Mouse (Mus musculus) c-Kit-positive CD71-positive TER-119-positive erythroid progenitor cells, embryonic 14.5 days (primary cell): ENCODE data around the gene Lrg1.
A peak's percentile ranks its signal among the peaks of the same experiment; 100 is the strongest.
"Not testable (repeated sequence)": the region's sequence is repeated elsewhere in the genome, so short reads cannot be mapped to it uniquely, and the experiment has no call there.

Experiments
- DNase-seq: peaks from one replicate; pipeline ENCODE4 v3.0.0-alpha.2; 2013; ENCODE audit warnings: low spot score

The Lrg1 gene

GRCm38 (mm10) chr17:56108334-56109044 lies 13.3 kb downstream of the Lrg1 start:
- no peak for DNase-seq

- DNase-seq: no peak
These were observed 14.1 kb downstream of the Lrg1 start for GRCm38 (mm10) chr17:56107736-56108135.

- DNase-seq: no peak
These were observed 14.8 kb downstream of the Lrg1 start for GRCm38 (mm10) chr17:56106981-56107380.

- DNase-seq: not testable (repeated sequence)
These were observed 15.4 kb downstream of the Lrg1 start for GRCm38 (mm10) chr17:56106436-56106835.

- DNase-seq: not testable (repeated sequence)
These were observed 17.0 kb downstream of the Lrg1 start for GRCm38 (mm10) chr17:56104821-56105220.

DNA sequence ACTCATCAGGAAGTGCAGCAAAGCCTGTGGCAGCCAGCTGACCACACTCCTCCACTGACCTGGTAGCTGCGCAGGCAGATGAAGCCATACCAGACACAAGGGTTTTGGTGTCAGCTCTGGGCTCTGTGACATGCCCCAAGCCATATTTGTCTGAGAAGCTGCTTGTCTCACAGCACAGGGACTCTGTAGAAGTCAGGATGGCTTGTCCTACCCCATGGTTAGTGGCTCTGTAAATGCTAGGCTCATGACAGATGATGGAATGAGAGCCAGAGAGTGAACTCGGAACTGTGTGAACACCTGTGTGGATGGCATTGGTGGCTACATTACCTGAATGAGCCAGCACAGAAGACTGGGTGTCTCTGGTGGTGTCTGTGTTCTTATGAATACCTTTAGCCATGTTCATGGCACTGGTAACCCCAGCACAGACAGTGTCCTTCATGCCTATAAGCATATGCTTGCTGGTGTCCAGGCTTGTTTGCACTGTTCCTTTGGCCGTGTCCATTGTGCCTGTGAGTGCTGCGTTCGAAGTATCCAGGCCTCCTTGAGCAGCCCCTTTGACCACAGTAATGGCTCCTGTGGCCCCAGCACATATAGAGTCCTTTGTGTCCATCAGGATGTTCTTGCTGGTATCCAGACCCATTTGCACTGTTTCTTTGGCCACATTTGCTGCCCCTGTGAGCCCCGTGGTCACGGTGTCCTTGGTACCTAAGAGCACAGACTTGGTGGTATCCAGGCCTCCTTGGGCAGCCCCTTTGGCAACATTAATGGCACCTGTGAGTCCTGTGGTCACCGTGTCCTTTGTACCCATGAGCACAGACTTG lies 18.1 kb downstream of the Lrg1 start:
- DNase-seq: no peak

GRCm38 (mm10) chr17:56102927-56103326 lies 18.9 kb downstream of the Lrg1 start:
- no peak for DNase-seq

DNA sequence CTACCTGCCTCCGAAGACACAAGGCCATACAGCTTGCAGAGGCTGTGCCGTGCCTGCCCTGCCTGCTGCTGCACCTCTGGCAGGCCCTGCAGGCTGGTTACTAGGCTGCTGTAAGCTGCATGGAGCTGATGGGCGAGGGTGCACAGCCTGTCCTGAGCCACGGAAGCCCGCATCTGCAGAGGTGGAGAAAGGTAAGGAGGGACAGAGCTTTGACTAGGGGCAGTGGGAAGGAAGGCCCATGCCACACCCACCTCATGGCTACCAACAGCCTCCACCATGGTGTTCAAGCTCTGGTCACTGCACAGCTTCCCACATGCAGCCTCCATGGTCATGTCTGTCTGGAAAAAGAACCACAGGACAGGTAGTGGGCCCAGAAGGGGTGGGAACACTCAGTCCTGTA lies 19.6 kb downstream of the Lrg1 start:
- DNase-seq: no peak

DNA sequence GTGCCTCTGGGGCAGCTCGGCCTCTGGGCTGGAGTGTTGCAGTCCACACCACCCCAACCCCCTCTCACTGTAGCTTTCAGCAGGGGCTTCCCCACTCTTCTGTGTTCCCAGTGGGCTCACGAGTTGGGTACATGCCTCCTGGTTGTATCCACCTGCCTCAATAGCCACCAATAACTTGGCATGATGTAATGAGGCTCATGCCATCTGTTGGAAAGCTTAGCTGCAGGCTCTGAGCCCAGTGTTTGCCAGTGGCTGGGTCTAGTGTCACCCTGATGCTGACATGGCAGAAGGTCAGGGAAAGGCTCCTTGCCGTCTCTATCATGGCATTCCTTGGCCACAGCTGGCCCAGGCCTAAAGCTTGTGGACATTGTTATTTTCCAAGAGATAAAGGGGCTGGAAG lies 21.0 kb downstream of the Lrg1 start:
- DNase-seq: no peak

GRCm38 (mm10) chr17:56098711-56099572 lies 22.9 kb downstream of the Lrg1 start:
- no peak for DNase-seq

GRCm38 (mm10) chr17:56098180-56098579 lies 23.6 kb downstream of the Lrg1 start:
- DNase-seq: no peak

DNA sequence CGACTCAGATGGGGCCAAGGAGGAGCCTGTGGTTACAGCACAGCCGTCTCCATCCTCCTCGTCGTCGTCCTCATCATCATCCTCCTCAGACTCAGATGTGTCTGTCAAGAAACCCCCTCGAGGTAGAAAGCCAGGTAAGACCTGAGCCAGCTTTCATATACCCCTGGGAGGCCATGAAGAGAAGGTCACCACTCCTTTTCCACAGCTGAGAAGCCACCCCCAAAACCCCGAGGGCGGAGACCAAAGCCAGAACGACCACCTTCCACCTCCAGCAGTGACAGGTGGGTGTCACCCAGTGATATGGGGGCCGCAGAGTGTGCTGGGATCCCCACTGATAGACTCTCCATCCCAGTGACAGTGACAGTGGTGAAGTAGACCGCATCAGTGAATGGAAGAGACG lies 24.9 kb downstream of the Lrg1 start:
- DNase-seq: no peak

DNA sequence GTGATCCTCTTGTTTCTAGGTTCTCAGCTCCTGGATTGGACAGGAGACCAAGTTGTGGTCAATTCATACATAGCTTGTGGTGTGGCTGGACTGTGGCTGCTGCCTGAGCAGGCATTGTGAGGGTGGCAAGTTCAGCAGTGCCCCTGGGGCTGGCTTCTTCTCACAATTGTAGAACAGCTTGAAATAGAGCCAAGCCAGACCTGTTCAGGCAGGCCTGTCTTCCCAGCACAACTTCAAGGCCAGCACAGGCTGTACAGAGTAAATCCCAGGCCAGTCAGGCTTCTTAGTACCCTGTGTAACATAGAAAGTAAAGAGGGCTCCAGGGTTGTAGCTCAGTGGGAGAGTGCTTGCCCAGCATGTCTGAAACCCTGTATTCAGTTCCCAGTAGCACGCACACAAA lies 29.0 kb downstream of the Lrg1 start:
- no peak for DNase-seq

GRCm38 (mm10) chr17:56092312-56092711 lies 29.5 kb downstream of the Lrg1 start:
- DNase-seq: no peak

GRCm38 (mm10) chr17:56080781-56081585 lies 40.8 kb downstream of the Lrg1 start:
- no peak for DNase-seq

- DNase-seq: no peak
These were observed 41.9 kb downstream of the Lrg1 start for GRCm38 (mm10) chr17:56079921-56080320.

DNA sequence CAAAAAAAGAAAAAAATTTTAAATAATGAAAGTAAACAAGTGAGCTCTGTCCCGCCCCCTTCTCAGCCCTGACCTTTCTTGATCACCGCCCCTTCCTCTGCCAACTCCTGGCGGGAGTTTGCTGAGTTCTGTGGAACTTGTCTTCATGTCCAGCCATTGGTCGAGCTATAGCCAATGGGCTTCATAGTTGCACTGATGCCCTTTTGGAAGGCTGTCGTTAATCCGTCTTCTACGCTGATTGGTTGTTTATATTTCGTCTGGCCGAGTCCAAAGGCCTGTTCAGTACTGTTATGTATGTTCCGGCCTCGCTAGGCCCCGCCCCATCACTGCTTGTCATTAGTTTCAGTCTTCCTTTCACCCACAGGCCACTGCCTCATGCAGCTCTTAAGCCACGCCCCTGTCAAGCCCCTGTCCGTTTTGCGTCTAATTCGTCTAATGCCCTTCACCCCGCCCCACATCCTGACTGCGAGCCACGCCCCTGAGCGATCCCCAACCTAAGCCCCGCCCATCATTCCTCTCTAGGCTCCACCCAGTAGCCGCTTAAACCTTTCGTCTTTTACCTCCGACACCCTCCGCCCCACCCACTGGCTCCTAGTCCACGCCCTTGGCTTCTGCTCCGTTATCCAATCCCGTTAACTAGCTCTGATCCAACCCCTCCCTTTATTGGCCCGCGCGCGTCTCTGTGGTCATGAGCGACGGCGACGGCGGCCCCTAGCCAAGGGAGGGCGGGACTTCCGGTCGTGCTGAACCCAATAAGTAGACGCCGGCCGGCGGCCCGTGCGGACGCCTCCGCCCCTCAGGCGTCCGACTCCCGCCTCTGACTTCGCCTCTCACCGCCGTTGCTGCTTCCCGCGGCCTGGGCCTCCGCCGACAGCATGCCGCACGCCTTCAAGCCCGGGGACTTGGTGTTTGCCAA lies 42.7 kb downstream of the Lrg1 start, which contains the start of gene Hdgfl2:
Gene Hdgfl2, plus strand, starts transcription at position 755 of the 916 bp plus-strand sequence.
- DNase-seq: peak; percentile 100

- not testable (repeated sequence) for DNase-seq
These were observed 43.4 kb downstream of the Lrg1 start for GRCm38 (mm10) chr17:56078361-56078760.

- DNase-seq: no peak
These were observed 44.3 kb downstream of the Lrg1 start for GRCm38 (mm10) chr17:56077523-56077922.

GRCm38 (mm10) chr17:56074827-56075208 lies 47.0 kb downstream of the Lrg1 start, which contains the start of gene Ubxn6:
TSS of gene Ubxn6 (minus strand) at chr17:56075028.
- peak; percentile 90 for DNase-seq
